Mouse (Mus musculus) adrenal gland, postnatal 25 days (tissue): ENCODE results near the gene Gmppa. TPM values are rescaled to one million over a fixed set of nuclear protein-coding genes. Genes with fewer than 3 reads are reported as not detected.
A peak's percentile ranks its signal among the peaks of the same experiment; 100 is the strongest.

Experiments used
- DNase-seq: peaks from one replicate; pipeline ENCODE4 v3.0.0; 2021; ENCODE audit warnings: mixed read lengths
- long read RNA-seq: library from polyadenylated mRNA; stranded (forward); transcript quantifications from one replicate; pipeline ENCODE4 v2.0.0, GENCODE M21; 2021
- total RNA-seq: library from RNA; stranded (reverse); gene quantifications from 2 replicates; pipeline ENCODE4 v1.2.3, GENCODE M21; 2021

Gene Gmppa
- total RNA-seq = 78.5 and 82.3 TPM in 2 replicates
- long read RNA-seq, transcript Gmppa-201 (13 exons, 1,539 nt) = major isoform, 14 of 63 reads
- long read RNA-seq, transcript Gmppa-202 (14 exons, 1,692 nt) = minor isoform, 7 of 63 reads
- long read RNA-seq, partial matches to known transcripts = 23 of 63 reads
- long read RNA-seq, other reads (novel, unspliced or antisense) = 16 of 63 reads

DNA sequence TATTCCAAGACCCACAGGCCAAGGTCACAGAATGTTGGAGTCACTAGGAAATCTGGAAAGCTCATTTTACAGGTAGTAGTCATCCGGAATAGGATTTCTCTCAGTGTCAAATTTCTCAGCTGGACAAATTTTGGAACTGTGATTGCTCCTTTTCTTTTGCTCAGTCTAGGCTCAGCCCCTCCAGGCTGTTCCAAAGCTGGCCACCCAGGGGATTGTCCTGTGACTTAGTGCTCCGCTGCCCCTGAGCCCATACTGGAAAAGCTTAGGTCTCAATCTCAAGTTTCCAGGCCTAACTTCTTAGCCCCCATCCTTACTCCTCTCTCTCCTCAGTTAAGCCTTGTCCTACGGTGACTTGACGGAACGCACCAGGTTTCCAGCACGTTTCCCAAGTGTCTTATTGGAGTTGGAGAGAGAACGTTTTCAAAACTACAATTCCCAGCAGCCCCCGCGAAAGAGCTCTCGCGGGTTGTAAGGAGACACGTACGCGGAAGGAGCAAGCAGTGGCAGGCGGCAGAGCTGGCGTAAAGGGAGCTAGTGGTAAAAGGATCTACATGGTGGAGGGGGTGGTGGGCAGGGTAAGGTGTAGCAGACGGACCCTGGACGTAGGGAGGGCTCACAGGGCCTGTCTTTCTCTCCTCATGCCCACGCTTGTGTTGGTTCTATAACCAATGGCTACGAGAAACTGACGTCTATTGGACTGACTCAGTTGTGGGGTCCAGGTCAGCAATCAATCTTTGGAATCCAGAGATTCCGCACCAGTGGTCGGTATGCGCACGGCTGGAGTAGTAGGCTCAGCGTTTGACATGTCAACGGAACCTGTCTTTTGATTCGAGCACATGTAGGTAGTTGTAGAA lies at the start of gene Gmppa:
Gene Gmppa (plus strand): TSS at position 456 of the 854 bp plus-strand sequence.
- DNase-seq = peak; percentile 76

DNA sequence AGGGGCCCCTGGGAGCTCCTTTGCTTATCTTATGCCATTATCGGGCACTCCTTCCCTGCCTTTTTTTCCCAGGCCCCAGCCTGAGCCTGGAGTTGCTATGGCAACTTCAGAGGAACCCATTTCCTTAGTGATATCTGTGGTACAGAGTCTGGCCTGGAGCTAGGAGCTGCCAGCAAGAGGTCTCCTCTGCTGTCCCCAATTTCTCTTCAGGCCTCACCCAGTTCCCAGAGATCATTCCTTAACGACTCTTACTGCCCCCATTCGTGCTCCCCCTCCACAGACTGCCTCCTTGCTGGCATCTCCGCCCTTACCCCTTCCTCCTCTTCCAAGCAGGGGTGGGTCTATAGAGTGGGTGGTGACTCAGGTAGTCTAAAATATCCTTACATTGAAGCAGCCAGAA lies 49.6 kb upstream of the Gmppa start:
- no peak for DNase-seq

DNA sequence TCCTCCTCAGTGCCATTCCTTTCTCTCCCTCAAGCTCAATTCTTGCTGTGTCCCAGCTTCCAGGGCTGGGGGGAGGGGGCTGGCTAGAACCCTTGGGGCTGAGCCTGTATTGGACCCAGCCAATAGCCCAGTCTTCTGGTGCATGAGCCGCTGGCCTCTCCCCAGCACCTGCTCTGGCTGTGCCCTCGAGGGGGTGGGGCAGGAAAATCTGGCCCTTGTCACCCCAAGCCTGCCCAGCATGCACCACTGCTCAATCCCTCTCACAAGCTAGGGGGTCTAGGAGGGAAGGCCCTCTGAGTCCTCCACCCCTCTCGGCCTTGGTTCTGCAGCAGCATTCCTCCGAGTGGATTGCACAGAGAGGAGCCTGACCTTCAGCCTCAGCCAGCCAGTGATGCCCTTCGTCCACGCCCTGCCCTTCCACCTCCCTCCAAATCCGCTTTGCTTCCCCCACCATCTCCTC lies 48.2 kb upstream of the Gmppa start:
- DNase-seq = no peak

DNA sequence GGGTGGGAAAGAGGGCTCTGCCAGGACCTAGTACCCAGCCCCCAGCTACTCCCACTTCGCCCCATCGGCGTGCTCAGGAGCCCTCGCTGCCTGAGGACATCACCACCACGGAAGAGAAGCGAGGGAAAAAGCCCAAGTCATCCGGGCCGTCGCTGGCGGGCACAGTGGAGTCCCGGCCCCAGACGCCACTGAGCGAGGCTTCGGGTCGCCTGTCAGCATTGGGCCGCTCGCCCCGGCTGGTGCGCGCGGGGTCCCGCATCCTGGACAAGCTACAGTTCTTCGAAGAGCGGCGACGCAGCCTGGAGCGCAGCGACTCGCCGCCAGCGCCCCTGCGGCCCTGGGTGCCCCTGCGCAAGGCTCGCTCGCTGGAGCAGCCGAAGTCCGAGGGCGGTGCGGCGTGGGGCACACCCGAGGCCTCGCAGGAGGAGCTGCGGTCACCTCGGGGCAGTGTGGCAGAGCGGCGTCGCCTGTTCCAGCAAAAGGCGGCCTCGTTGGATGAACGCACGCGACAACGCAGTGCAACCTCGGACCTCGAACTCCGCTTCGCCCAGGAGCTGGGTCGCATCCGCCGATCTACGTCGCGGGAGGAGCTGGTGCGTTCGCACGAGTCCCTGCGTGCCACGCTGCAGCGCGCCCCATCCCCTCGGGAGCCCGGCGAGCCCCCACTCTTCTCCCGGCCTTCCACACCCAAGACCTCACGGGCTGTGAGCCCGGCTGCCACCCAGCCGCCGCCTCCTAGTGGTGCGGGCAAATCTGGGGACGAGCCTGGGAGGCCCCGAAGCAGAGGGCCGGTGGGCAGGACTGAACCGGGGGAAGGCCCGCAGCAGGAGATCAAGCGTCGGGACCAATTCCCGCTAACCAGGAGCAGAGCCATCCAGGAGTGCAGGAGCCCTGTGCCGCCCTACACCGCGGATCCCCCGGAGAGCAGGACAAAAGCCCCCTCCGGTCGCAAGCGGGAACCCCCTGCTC lies 47.5 kb upstream of the Gmppa start:
- no peak for DNase-seq

DNA sequence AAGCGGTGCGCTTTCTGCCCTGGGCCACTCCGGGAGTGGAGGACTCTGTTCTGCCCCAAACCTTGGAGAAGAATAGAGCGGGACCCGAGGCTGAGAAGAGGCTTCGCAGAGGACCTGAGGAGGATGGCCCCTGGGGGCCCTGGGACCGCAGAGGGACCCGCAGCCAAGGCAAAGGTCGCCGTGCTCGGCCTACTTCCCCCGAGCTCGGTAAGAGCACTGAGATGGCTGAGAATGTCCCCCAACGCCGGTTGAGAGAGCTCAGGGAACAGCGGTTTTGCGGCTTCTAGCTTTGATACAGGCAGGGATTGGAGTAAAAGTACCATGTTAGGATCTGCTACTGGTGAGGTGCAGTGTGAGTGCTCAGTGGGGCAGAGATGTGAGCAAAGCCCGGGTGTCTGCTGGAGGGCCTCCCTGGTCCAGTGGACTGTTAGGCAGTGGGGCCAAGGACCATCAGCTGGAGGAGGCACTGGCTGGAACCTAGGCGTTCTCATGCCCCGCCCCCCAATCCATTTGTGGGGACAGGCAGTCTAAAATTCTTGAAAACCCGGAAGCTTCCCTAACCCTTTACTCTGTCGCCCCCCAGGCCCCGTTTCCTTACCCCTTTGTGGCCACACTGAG lies 46.7 kb upstream of the Gmppa start:
- DNase-seq = no peak

DNA sequence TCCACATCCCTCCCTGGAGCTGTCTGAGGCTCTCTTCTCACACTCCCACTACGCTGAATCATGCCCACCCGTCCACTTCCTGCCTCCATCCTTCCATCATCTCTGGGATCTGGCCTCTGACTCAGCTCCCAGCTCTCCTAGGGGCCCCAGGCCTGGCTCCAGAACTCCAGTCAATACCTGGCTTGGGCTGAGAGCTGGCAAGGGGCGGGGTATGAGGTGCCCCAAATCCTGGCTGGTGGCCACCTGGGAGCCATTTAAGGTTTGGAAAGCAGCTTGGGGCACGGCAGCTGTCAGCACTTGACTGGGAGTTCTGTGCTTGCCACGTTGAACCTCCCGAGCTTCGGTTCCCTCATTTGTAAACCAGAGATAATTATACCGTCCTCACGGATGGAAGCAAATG lies 42.6 kb upstream of the Gmppa start:
- no peak for DNase-seq

DNA sequence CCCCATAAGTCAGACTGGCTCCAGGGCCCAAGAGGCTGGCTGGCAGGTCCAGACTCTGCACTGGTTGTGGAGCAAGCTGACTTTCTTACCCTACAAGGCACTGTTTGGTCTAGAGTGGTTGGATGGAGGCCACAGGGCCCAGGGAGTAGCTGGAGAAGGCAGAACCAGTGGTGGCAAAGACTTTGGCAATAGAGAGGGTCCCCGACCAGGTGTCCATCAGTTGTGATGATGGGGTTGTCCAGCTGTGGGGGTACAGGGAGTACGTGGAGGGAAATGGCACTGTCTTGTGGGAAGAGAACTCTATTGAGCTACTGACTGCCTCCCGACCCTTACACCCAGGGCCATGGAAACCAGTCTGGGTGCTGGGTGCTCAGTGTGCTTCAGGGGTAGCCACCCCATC lies 41.9 kb upstream of the Gmppa start:
- DNase-seq = no peak

DNA sequence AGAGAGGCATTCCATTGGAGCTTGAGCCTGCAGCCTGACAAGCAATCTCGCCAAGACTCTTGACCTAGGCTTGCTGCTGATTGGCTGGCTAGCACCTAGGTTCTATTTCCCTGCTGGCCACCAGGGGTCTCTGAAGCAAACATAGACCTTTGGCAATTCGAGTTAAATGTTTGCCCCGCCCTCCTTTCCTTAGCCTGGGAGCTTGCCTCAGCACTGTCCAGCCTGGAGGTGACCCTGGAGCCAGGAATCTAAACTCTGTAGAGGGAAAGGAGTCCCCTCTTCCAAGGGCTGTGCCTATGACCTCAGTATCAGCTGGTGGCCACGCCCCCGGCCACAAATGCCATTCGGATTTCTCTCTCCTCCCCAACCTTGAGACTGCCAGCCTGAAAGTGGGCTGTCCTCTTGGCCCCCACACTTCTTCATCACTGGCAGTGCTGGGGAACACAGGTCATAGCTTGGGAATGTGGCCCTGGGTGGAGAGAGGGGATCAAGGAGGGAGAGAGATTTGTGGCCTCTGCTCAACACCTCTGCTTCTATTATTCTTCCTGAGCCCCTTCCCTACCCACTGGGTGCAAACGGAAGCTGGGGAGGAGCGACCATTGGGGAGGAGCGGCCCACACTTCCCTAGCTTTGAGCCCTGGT lies 36.8 kb upstream of the Gmppa start:
- peak; percentile 61 for DNase-seq

DNA sequence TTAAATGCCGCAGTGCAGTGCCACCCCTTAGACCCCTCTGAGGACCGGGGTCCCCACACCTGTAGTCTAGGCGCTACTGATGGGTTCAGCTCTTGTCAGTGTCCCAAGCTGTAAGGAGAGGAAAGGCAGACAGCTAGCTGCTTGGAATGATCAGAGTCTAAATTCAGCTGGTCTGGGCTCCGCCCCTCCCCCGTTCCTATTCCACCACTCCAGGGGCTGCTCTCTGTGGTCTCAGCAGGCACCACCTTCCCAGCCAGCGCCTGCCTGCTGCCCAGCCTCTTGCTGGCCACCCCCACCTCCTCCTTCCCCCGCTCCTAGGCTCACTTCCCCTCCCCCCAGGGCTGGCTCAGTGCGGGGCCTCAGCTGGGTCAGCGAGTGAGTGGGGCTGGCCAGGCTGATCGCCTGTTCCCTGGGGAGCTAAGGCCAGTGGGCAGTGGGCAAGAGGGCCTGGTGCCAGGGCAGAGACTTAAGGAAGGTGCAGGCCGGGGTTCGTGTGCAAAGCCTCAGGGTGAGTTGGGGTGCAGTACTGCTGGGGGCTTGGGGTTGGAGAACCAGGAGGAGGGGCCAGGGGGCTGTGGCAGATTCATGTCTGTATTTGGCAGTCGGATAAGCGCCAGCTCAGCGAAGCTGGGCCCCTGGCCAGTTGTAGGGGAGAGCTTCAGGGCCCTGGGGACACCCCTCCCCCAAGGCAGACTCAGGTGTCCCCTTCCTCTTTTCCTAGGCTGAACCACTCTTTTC lies 35.8 kb upstream of the Gmppa start:
- peak; percentile 45 for DNase-seq

DNA sequence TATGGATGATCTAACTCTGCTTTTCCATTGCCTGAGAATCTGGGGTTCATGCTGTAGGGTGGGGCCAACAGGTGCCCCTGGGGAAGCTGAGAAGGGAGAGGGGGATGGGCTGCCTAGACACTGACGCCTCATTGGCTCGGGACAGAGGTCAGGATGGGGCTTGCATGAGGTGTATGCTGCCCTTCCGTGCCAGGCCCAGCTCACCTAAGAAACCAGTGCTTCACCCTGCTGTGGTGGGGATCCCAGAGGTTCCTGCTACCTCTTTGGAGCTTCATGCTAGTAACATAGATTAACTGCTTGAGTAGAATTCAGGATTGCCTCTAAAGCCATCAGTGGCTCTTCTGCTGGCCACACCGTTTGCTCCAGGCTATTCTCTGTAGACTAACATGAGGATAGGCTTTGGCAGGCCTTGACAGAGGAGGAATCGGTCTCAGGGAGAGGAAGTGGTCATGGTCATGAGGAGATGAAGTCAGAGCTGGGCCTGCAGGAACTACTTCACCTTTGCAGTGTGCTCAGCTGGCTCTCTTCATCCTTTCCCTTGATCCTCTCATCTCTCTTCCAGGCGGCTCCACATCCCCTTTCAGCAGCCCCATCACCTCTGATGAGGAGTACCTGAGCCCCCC lies 35.1 kb upstream of the Gmppa start:
- no peak for DNase-seq

DNA sequence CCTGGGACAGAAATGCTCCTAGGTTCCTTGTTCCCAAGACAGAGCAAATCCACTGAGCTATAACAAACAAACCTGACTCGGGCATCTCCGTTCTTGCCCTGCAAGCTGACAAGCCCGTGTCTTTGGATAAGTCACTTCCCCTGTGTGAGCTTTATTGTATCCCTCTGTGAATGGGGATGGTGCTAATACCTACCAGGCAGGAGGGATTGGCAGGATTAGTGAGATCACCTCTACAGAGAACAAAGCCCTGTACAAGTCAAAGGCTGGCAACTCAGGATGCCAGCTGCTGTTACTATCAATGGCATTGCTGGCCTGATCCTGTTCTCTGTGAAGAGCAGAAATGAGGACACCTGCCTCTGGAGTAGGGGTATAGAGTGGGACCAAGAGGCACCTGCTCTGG lies 30.2 kb upstream of the Gmppa start:
- DNase-seq = no peak

DNA sequence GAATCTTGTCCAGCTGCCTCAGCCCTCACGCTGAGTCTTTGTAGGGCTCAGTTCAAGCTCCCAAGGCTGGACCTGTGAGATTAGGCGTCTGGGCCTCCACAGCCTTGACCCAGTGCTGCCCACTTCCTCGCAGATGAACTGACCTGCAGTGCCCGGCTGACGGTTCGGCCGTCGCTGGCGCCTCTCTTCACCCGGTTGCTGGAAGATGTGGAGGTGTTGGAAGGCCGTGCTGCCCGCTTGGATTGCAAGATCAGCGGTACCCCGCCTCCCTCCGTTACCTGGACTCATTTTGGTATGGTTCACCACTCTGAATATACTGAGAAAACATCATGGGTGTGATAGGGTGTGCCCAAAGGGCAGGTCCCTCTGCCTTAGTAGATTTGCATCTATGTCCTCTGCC lies 29.6 kb upstream of the Gmppa start:
- DNase-seq = no peak

DNA sequence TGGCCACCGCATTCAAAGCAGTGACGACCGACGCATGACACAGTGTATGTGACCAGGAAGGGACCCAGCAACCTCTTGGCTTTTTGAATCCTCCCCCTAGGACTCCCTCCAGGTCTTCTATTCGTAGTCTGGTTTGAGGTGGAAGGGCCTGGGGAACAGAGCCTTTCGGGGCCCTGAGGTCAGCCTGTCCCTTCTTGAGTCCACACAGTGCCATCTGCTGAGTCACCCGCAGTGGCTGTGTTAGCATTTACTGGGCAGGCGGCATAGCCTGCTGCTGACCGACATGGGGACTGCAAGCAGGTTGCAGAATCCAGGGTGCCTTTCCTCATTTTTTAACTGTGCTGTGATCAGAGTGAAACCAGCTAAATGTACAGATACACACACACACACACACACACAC lies 28.7 kb upstream of the Gmppa start:
- DNase-seq = no peak

DNA sequence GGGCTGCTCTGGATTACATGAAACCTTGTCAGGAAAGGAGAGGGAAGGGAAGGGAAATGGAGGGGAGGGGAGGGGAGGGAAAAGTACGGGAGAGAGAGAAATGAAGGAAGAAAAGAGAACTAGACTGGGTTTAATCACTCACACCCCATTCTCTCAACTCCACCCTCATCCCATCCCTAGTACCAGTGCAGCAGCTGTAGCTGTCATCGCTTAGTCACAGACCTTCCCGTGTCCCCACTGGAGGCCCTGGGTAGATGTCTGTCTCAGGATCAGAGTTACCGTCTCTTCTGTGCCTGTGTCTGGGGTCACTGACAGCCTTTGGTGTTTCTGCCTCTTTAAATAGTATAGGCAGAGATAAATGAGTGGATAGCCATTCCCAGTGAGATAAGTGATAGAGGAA lies 27.5 kb upstream of the Gmppa start:
- DNase-seq = no peak

DNA sequence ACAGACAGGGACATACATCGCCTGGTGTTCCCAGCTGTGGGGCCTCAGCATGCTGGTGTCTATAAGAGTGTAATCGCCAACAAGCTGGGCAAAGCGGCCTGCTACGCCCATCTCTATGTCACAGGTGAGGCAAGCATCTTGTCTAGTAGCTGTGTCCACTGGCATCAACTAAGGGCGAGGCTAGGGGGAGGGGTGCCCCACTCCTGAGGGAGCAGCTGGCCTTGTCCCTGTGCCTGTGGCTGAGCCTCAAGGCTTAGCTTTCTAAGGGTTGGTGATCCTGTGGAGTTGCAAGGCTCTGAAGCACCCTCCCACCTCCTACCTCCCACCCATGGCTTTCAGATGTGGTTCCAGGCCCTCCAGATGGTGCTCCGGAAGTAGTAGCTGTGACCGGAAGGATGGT lies 25.8 kb upstream of the Gmppa start:
- no peak for DNase-seq

DNA sequence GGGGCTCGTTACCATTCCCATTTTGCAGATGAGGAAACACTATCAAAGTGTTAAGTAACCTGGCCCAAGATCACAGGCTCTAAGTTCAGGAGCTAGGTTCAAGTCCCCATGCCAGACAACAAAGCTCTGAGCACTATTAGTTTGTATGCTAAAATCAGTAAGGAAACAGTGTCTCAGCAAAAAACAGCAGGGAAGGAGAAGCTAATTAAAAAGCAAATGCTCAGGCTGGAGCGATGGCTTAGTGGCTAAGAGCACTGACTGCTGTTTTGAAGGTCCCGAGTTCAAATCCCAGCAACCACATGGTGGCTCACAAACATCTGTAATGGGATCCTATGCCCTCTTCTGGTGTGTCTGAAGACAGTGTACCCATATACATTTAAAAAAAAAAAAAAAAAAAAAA lies 23.5 kb upstream of the Gmppa start:
- no peak for DNase-seq

DNA sequence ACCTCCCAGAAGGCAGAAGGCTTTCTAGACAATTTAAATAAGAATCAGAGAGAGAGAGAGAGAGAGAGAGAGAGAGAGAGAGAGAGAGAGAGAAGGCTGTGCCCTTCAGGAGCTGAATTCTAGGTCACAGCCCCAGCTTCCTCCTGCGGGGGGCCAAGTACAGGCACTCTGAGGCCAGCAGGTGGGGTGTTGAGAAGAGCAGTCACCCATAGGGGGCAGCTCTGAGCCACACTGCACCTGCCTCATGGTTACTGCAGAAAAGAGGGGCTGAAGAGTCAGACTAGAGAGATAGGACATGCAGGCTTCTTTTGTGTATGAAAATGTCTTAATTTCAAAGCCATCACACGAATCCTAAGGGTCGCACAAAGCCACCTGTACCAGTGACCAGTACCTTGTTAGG lies 22.0 kb upstream of the Gmppa start:
- DNase-seq = no peak

DNA sequence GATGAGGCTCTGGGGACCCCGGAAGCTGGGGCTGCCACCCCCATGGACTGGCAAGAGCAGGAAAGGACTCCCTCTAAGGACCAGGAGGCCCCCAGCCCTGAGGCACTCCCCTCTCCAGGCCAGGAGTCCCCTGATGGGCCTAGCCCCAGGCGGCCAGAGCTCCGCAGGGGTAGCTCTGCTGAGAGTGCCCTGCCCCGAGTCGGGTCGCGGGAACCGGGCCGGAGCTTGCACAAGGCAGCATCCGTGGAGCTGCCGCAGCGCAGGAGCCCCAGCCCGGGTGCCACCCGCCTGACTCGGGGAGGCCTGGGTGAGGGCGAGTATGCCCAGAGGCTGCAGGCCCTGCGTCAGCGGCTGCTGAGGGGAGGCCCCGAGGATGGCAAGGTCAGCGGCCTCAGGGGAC lies 13.9 kb upstream of the Gmppa start:
- no peak for DNase-seq

DNA sequence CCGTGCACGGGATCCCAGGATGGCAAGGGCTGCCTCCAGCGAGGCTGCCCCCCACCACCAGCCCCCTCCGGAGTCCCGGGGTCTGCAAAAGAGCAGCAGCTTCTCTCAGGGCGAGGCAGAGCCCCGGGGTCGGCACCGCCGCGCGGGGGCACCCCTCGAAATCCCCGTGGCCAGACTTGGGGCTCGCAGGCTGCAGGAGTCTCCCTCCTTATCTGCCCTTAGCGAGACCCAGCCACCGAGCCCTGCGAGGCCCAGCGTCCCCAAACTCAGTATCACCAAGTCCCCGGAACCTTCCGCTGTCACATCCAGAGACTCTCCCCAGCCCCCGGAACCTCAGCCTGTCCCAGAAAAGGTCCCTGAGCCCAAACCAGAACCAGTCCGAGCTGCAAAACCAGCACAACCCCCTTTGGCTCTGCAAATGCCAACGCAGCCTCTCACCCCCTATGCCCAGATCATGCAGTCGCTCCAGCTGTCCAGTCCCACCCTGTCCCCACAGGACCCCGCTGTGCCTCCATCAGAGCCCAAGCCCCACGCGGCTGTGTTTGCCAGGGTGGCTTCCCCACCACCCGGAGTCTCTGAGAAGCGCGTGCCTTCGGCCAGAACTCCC lies 13.4 kb upstream of the Gmppa start:
- DNase-seq = no peak

DNA sequence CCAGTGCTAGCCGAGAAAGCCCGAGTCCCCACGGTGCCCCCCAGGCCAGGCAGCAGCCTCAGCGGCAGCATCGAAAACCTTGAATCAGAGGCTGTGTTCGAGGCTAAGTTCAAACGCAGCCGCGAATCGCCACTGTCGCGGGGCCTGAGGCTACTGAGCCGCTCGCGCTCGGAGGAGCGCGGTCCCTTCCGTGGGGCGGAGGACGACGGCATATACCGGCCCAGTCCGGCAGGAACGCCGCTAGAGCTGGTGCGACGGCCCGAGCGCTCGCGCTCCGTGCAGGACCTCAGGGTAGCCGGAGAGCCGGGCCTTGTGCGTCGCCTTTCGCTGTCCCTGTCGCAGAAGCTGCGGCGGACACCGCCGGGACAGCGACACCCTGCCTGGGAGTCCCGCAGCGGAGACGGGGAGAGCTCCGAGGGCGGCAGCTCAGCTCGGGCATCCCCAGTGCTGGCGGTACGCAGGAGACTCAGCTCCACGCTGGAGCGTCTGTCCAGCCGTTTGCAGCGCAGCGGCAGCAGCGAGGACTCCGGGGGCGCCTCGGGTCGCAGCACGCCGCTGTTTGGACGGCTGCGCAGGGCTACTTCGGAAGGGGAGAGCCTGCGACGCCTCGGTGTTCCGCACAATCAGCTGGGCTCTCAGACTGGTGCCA lies 12.8 kb upstream of the Gmppa start:
- DNase-seq = peak; percentile 53
